Mouse (Mus musculus): ENCODE data around the gene Arf4. TPM values are rescaled to one million over a fixed set of nuclear protein-coding genes. Genes with fewer than 3 reads are reported as not detected.
A peak's percentile ranks its signal among the peaks of the same experiment; 100 is the strongest.
"Not testable (repeated sequence)": the region's sequence is repeated elsewhere in the genome, so short reads cannot be mapped to it uniquely, and the experiment has no call there.

The Arf4 gene
- total RNA-seq, 2 experiments from 2014 or later, result 169 to 185 TPM

DNA sequence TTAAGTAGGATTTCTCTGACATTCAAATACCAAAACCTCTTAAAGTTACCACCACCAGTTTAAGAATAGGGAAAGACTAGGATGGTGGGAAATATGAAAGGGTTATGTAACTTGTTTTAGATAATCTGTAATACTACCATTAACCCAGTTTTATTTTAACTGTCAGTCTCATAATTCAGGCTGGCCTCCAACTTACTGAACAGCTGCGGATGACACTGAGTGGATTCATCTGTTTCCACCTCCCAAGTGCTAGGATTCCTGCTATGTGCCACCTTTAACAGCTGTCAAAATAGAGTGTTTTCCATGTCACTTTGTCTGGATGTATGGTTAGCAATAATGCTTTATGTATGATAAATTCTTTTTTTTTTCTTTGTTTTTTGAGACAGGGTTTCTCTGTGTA is 22.4 kb downstream of the Arf4 start:
- no peak for DNase-seq (ENCODE audit: low spot score in 2 of 2)

GRCm38 (mm10) chr14:26662016-26662415 is 24.1 kb downstream of the Arf4 start:
- no peak for DNase-seq (ENCODE audit: low spot score in 2 of 2)

DNA sequence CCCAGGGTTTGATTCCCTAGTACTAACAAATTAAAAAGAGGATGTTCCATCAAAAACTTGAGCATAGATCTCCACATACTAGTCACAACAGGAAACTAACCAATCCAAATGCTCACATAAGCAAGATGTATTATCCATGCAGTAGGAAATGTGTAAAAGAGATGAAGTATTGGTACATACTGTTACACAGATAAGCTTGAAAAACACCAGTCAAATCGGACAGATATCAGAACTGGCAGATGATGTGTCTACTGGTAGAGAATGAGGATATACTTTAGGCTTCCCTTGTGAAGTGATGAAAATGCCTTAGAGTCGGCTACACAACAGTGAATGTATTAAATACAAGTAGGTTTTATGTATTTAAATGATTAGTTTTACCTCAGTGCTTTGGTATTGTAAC is 24.6 kb downstream of the Arf4 start:
- no peak for DNase-seq (ENCODE audit: low spot score in 2 of 2)

DNA sequence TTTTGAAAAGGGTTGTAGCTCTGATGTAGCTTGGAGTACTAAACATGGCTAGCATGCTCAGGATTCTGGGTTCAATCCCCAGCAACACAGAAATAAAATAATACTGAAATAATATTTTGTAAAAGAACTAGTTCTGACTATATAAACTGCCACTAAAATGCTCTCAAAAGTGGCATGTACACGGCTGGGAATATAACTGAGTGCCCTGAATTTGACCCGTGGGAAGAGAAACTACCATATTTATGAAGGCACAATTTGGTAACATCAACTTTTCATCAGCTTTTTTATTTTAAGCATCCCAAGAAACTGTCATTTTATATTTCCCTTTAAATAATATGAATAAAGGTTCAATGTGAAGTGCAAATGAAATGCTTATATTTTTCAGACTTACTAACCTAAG is 26.0 kb downstream of the Arf4 start:
- DNase-seq (ENCODE audit: low spot score in 2 of 2), result no peak

DNA sequence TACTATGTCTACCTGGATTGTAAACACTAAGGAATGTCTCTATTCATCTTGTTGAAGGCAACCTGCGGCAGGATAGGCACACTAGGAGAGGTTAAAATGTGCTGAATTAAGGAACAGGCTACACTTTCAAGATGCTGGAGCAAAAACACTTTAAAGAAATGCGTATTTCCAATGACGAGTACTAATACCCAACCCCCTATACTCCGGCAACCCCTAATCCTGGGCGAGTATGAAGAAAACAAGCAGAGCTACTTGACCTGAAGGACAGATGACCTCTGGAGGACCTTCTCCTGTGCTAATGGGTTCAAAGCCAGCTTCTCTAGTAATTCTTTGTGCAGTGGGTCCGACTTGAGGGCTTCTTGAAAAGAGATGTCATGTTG is 30.1 kb downstream of the Arf4 start:
- DNase-seq (ENCODE audit: low spot score in 2 of 2), result no peak

GRCm38 (mm10) chr14:26668371-26669291 is 30.8 kb downstream of the Arf4 start:
- DNase-seq (ENCODE audit: low spot score in 2 of 2), result peak; percentile 19 to 23

GRCm38 (mm10) chr14:26669292-26670073 is 31.6 kb downstream of the Arf4 start, which contains the start of gene Pde12:
Gene Pde12 (minus strand): TSS chr14:26669883.
- peak; percentile 61 to 86 for DNase-seq (ENCODE audit: low spot score in 2 of 2)

- DNase-seq (ENCODE audit: low spot score in 2 of 2), result no peak
Observed at GRCm38 (mm10) chr14:26670964-26671363, 33.1 kb downstream of the Arf4 start.

GRCm38 (mm10) chr14:26671870-26672615 is 34.2 kb downstream of the Arf4 start:
- DNase-seq (ENCODE audit: low spot score in 2 of 2), result not testable (repeated sequence)

GRCm38 (mm10) chr14:26674476-26675169 is 36.7 kb downstream of the Arf4 start:
- not testable (repeated sequence) for DNase-seq (ENCODE audit: low spot score in 2 of 2)

- DNase-seq (ENCODE audit: low spot score in 2 of 2), result peak in 1 of 2 experiments; percentile 32
Observed at GRCm38 (mm10) chr14:26675371-26675770, 37.5 kb downstream of the Arf4 start.

DNA sequence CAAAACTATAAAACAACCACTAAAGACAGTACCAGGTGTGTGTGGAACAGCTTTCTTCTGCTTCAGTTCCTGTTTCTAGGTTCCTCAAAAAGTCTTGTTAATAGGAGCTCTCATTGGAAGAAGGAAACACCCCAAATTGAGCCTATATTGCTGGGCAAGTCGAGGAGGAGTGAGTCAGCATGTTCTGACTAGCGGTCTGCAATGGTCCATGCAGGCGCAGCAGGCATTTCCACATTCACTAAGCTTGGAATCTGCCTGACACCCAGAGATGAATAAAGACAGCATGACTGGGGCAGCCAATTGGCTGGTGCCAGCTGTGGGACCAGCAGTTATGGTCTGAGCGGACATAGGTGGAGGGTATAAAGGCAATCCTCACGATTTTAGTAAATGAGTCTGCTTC is 37.9 kb downstream of the Arf4 start:
- no peak for DNase-seq (ENCODE audit: low spot score in 2 of 2)

GRCm38 (mm10) chr14:26690727-26691126 is 52.9 kb downstream of the Arf4 start:
- DNase-seq (ENCODE audit: low spot score in 2 of 2), result no peak

GRCm38 (mm10) chr14:26691363-26691762 is 53.5 kb downstream of the Arf4 start:
- DNase-seq (ENCODE audit: low spot score in 2 of 2), result no peak

- DNase-seq (ENCODE audit: low spot score in 2 of 2), result no peak
Observed at GRCm38 (mm10) chr14:26692974-26693373, 55.1 kb downstream of the Arf4 start, which contains the start of gene Dnah12. Gene Dnah12 (plus strand): TSS chr14:26693274.

- DNase-seq (ENCODE audit: low spot score in 2 of 2), result no peak
Observed at GRCm38 (mm10) chr14:26697912-26698311, 60.0 kb downstream of the Arf4 start.

DNA sequence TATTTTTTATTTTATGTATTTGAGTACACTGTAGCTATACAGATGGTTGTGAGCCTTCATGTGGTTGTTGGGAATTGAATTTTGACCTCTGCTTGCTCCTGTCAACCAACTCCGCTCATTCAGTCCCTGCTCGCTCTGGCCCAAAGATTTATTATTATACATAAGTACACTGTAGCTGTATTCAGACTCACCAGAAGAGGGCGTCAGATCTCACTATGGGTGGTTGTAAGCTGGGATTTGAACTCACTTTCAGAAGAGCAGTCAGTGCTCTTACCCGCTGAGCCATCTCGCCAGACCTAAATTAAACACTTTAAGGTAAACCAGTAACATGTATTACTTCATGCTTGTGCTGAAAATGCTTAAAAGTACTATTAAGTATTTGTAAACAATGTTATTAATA is 67.4 kb downstream of the Arf4 start:
- not testable (repeated sequence) for DNase-seq (ENCODE audit: low spot score in 2 of 2)

Data from gastrocnemius, postnatal 4 days (tissue).